Mouse (Mus musculus) MEL (cell line): ENCODE measurements around the gene Pgm2.

Source experiments
- CTCF ChIP-seq, 3 experiments: IDR thresholded peaks in 2 of 3; conservative IDR thresholded peaks in 1 of 3; 2 replicates each; pipeline ENCODE4 v1.5.1; 2011 to 2012; ENCODE audit warnings: low read length in 3 of 3, low read depth in 2 of 3, mild to moderate bottlenecking in 2 of 3, improper control_type of control experiment in 1 of 3, inconsistent platforms in 1 of 3, mixed read lengths in 1 of 3, moderate library complexity in 1 of 3; ENCODE audit not compliant: control insufficient read depth in 1 of 3, insufficient read depth in 1 of 3, poor library complexity in 1 of 3, severe bottlenecking in 1 of 3
- MAZ ChIP-seq: IDR thresholded peaks from 2 replicates; pipeline ENCODE4 v1.6.1; 2012; ENCODE audit warnings: low read depth, mild to moderate bottlenecking, inconsistent platforms, low read length, improper control_type of control experiment
- MYC ChIP-seq: IDR thresholded peaks from 2 replicates; pipeline ENCODE4 v1.6.1; 2011; ENCODE audit warnings: low read depth, mild to moderate bottlenecking, low read length, improper control_type of control experiment, moderate library complexity
- POLR2A ChIP-seq, 2 experiments: IDR thresholded peaks; 2 replicates each; pipeline ENCODE4 v1.6.1; 2011 to 2012; ENCODE audit warnings: low read length in 2 of 2, mild to moderate bottlenecking in 2 of 2, control low read depth in 1 of 2, improper control_type of control experiment in 1 of 2, low read depth in 1 of 2, moderate library complexity in 1 of 2; ENCODE audit not compliant: control insufficient read depth in 1 of 2, insufficient read depth in 1 of 2, poor library complexity in 1 of 2
- RAD21 ChIP-seq: IDR thresholded peaks from 2 replicates; pipeline ENCODE4 v1.6.1; 2011; ENCODE audit warnings: mild to moderate bottlenecking, low read depth, low read length, improper control_type of control experiment
- TAL1 ChIP-seq: IDR thresholded peaks from 2 replicates; pipeline ENCODE4 v1.6.1; 2012; ENCODE audit warnings: mild to moderate bottlenecking, inconsistent platforms, low read length, moderate library complexity, mixed read lengths
- UBTF ChIP-seq: IDR thresholded peaks from 2 replicates; pipeline ENCODE4 v1.6.1; 2012; ENCODE audit warnings: low read depth, mild to moderate bottlenecking, inconsistent platforms, low read length, improper control_type of control experiment, moderate library complexity, borderline replicate concordance; ENCODE audit not compliant: insufficient read depth
- USF1 ChIP-seq: IDR thresholded peaks from 2 replicates; pipeline ENCODE4 v1.6.1; 2014; ENCODE audit warnings: low read depth, mild to moderate bottlenecking, inconsistent platforms, low read length, improper control_type of control experiment, moderate library complexity
- USF2 ChIP-seq, 2 experiments: IDR thresholded peaks; 2 replicates each; pipeline ENCODE4 v1.6.1; 2011 to 2012; ENCODE audit warnings: improper control_type of control experiment in 2 of 2, low read length in 2 of 2, borderline replicate concordance in 1 of 2, inconsistent platforms in 1 of 2, low read depth in 1 of 2, mild to moderate bottlenecking in 1 of 2; ENCODE audit not compliant: insufficient read depth in 1 of 2
- ZC3H11A ChIP-seq: IDR thresholded peaks from 2 replicates; pipeline ENCODE4 v1.6.1; 2012; ENCODE audit warnings: low read depth, mild to moderate bottlenecking, inconsistent platforms, low read length, improper control_type of control experiment
- ZMIZ1 ChIP-seq: IDR thresholded peaks from 2 replicates; pipeline ENCODE4 v1.6.1; 2012; ENCODE audit warnings: low read depth, mild to moderate bottlenecking, inconsistent platforms, low read length, improper control_type of control experiment, moderate library complexity

DNA sequence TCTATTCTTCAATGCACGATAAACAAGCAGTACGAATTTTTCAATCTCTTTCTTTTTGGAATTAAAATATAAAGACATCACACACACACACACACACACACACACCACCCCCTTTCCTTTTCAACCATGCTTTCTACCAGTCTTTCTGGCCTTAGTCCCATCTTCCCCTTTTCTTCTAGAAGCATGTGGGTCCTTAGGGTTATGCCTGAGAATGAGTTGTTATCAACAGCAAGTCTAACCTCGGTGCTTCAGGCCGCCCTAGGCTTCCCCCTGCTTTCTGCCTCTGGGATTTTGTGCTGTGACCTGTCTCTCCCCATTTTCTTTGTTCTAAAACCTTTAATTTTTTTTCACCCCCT, 13.3 kb upstream of the Pgm2 start:
- TF ChIP-seq CTCF (IDR thresholded peaks at IDR 0.05 in 2 of 3, conservative IDR thresholded peaks at IDR 0.05 in 1 of 3; ENCODE audit: control insufficient read depth in 1 of 3, insufficient read depth in 1 of 3, low read depth in 2 of 3, low read length in 3 of 3, poor library complexity in 1 of 3, severe bottlenecking in 1 of 3) (no peak), ZC3H11A (no peak), RAD21 (no peak), POLR2A (IDR thresholded peaks at IDR 0.05; ENCODE audit: control insufficient read depth in 1 of 2, insufficient read depth in 1 of 2, low read depth in 1 of 2, low read length in 2 of 2, poor library complexity in 1 of 2) (no peak), MYC (peak; percentile 92), ZMIZ1 (no peak), USF2 (IDR thresholded peaks at IDR 0.05; ENCODE audit: borderline replicate concordance in 1 of 2, insufficient read depth in 1 of 2, low read depth in 1 of 2, low read length in 2 of 2) (no peak), MAZ (no peak), USF1 (no peak), TAL1 (no peak), UBTF (no peak)
